Mouse (Mus musculus) B cell, adult 62 days (primary cell): Measurements from ENCODE around the gene Rpl37a. TPM values are rescaled to one million over a fixed set of nuclear protein-coding genes. Genes with fewer than 3 reads are reported as not detected.

Experiments
- total RNA-seq: library from RNA; stranded (reverse); gene quantifications from 4 replicates; pipeline ENCODE4 v1.2.4, GENCODE M21; 2023

The Rpl37a gene
- 2,692 to 2,847 TPM (median 2,768 TPM) in 4 replicates for total RNA-seq

GRCm38 (mm10) chr1:72710753-72711653 is at the start of gene Rpl37a:
TSS of gene Rpl37a (plus strand) at chr1:72711290.

GRCm38 (mm10) chr1:72700479-72700878 is 10.6 kb upstream of the Rpl37a start, which contains the start of gene Ankar:
TSS of gene Ankar (minus strand) at chr1:72700579.

Other genes with a start within 250 kb of the Rpl37a start
- gene March4, start 174.4 kb upstream of the Rpl37a start, total RNA-seq = 0.12 TPM in 1 of 4 replicates, not detected in the others
- 43.6 to 51.6 TPM (median 50.1 TPM) in 4 replicates for gene Smarcal1, start 128.0 kb upstream of the Rpl37a start, total RNA-seq
- not detected in 4 replicates for gene Ankar, start 10.7 kb upstream of the Rpl37a start, total RNA-seq
- gene Igfbp2, start 113.2 kb downstream of the Rpl37a start, total RNA-seq = not detected in 4 replicates
- gene Igfbp5, start 163.6 kb downstream of the Rpl37a start, total RNA-seq = 0.49 to 1.3 TPM (median 0.70 TPM) in 4 replicates